Mouse (Mus musculus): Measurements from ENCODE around the gene Arpin.

- TF ChIP-seq POLR2A (IDR thresholded peaks at IDR 0.05; ENCODE audit: insufficient read depth, low read depth, low read length) (no peak), CTCF (IDR thresholded peaks at IDR 0.05; ENCODE audit: insufficient read depth, low read depth, low read length) (no peak)
Observed at GRCm38 (mm10) chr7:79907356-79907755, 27.8 kb downstream of the Arpin start.
